Mouse (Mus musculus) ovary, postnatal 10 days (tissue): ENCODE results near the gene Nupl1.

ENCODE experiments used
- DNase-seq: peaks from one replicate; pipeline ENCODE4 v3.0.0; 2022; ENCODE audit warnings: low spot score

The Nupl1 gene

GRCm38 (mm10) chr14:60238551-60238950 lies 12.7 kb downstream of the Nupl1 start:
- no peak for DNase-seq

GRCm38 (mm10) chr14:60219886-60220285 lies 31.3 kb downstream of the Nupl1 start:
- DNase-seq: no peak

- no peak for DNase-seq
Measured at GRCm38 (mm10) chr14:60217616-60218015, 33.6 kb downstream of the Nupl1 start.

- DNase-seq: no peak
Measured at GRCm38 (mm10) chr14:60216125-60216524, 35.1 kb downstream of the Nupl1 start.

GRCm38 (mm10) chr14:60215000-60215399 lies 36.2 kb downstream of the Nupl1 start:
- no peak for DNase-seq

GRCm38 (mm10) chr14:60214040-60214439 lies 37.2 kb downstream of the Nupl1 start:
- no peak for DNase-seq

GRCm38 (mm10) chr14:60209166-60209565 lies 42.1 kb downstream of the Nupl1 start:
- no peak for DNase-seq

GRCm38 (mm10) chr14:60204993-60205392 lies 46.2 kb downstream of the Nupl1 start:
- DNase-seq: no peak

- DNase-seq: no peak
Measured at GRCm38 (mm10) chr14:60196884-60197283, 54.3 kb downstream of the Nupl1 start, which contains the start of gene Atp8a2. Gene Atp8a2, minus strand, starts transcription at chr14:60197179.

GRCm38 (mm10) chr14:60195999-60196398 lies 55.2 kb downstream of the Nupl1 start:
- no peak for DNase-seq

- no peak for DNase-seq
Measured at GRCm38 (mm10) chr14:60194606-60195005, 56.6 kb downstream of the Nupl1 start.

GRCm38 (mm10) chr14:60189771-60190170 lies 61.5 kb downstream of the Nupl1 start:
- DNase-seq: no peak

GRCm38 (mm10) chr14:60188201-60188825 lies 62.9 kb downstream of the Nupl1 start:
- no peak for DNase-seq

- no peak for DNase-seq
Measured at GRCm38 (mm10) chr14:60181306-60181705, 69.9 kb downstream of the Nupl1 start.

GRCm38 (mm10) chr14:60178571-60178955 lies 72.7 kb downstream of the Nupl1 start:
- DNase-seq: no peak

GRCm38 (mm10) chr14:60177614-60178570 lies 73.3 kb downstream of the Nupl1 start:
- no peak for DNase-seq

GRCm38 (mm10) chr14:60176891-60177613 lies 74.2 kb downstream of the Nupl1 start:
- DNase-seq: peak; percentile 13

GRCm38 (mm10) chr14:60176469-60176890 lies 74.8 kb downstream of the Nupl1 start:
- DNase-seq: no peak

- DNase-seq: no peak
Measured at GRCm38 (mm10) chr14:60172286-60173055, 78.8 kb downstream of the Nupl1 start.

GRCm38 (mm10) chr14:60170845-60171610 lies 80.2 kb downstream of the Nupl1 start:
- DNase-seq: no peak

GRCm38 (mm10) chr14:60163367-60163766 lies 87.9 kb downstream of the Nupl1 start:
- DNase-seq: no peak
